Mouse (Mus musculus) forebrain, embryonic 16.5 days (tissue): ENCODE measurements around the gene Megf11. TPM values are rescaled to one million over a fixed set of nuclear protein-coding genes. Genes with fewer than 3 reads are reported as not detected.

Experiments used
- ATAC-seq: fragments of 200-750 bp; cut with Nextera tagmentation; 2 replicates; pipeline ENCODE4 v1.8.0; 2017; ENCODE audit warnings: mild to moderate bottlenecking, moderate library complexity
- H3K27ac ChIP-seq: fragments of 300-500 bp; sonication (generic); 2 replicates; pipeline ENCODE4 v1.5.1; 2014; ENCODE audit warnings: low read length, control low read depth
- H3K27me3 ChIP-seq: fragments of 300-500 bp; sonication (generic); replicated peaks from 2 replicates; pipeline ENCODE4 v1.6.1; 2014; ENCODE audit warnings: low read length; ENCODE audit not compliant: control insufficient read depth, insufficient read depth
- H3K36me3 ChIP-seq: fragments of 300-500 bp; sonication (generic); 2 replicates; pipeline ENCODE4 v1.6.1; 2014; ENCODE audit not compliant: control insufficient read depth, insufficient read depth
- H3K4me1 ChIP-seq: fragments of 300-500 bp; sonication (generic); replicated peaks from 2 replicates; pipeline ENCODE4 v1.6.1; 2014; ENCODE audit warnings: low read length; ENCODE audit not compliant: control insufficient read depth, insufficient read depth
- H3K4me2 ChIP-seq: fragments of 300-500 bp; sonication (generic); 2 replicates; pipeline ENCODE4 v1.6.1; 2014; ENCODE audit warnings: mild to moderate bottlenecking, low read length, control low read depth
- H3K4me3 ChIP-seq: fragments of 300-500 bp; sonication (generic); replicated peaks from 2 replicates; pipeline ENCODE4 v1.5.1; 2014; ENCODE audit warnings: mild to moderate bottlenecking, low read length, control low read depth
- H3K9ac ChIP-seq: fragments of 300-500 bp; sonication (generic); replicated peaks from 2 replicates; pipeline ENCODE4 v1.6.1; 2014; ENCODE audit warnings: low read depth, low read length, control low read depth
- H3K9me3 ChIP-seq: fragments of 300-500 bp; sonication (generic); 2 replicates; pipeline ENCODE4 v1.6.1; 2016; ENCODE audit warnings: low read length; ENCODE audit not compliant: control insufficient read depth
- WGBS: fragments of 180-500 bp; shearing (Covaris S2); extraction: QIAGEN DNeasy Blood & Tissue Kit; methylation state at CpG from one replicate; pipeline ENCODE4 v1.1.7; 2014; 5-methylcytosine and 5-hydroxymethylcytosine counted together
- polyA plus RNA-seq: library from polyadenylated mRNA; unstranded; fragments of >200 nt; fragmentation: Nextera tagmentation; extraction: Ambion mirVana; gene quantifications from 2 replicates; pipeline ENCODE4 v1.2.1, GENCODE M21; 2015

The Megf11 gene
- polyA plus RNA-seq, 1 experiment from 2014 or later: 10.1 TPM

- no peak for ATAC-seq
- WGBS: 89% methylated on average over 4 of the region's 4 CpGs
- Histone ChIP-seq H3K4me1 (no peaks in the 10 kb centered on the region), H3K9me3 (no peaks in the 10 kb centered on the region), H3K27me3 (no peaks in the 10 kb centered on the region), H3K4me3 (no peak overlapping the region), H3K9ac (no peak overlapping the region), H3K4me2 (no peak overlapping the region), H3K36me3 (peaks cover 5% of the 10 kb centered on the region; the same call in 1 of the 2 replicates), H3K27ac (no peak overlapping the region)
Observed at GRCm38 (mm10) chr9:64696404-64696803, 311.0 kb downstream of the Megf11 start.

GRCm38 (mm10) chr9:64697006-64697405 lies 311.6 kb downstream of the Megf11 start:
- Histone ChIP-seq H3K4me1 (no peaks in the 10 kb centered on the region), H3K9me3 (no peaks in the 10 kb centered on the region), H3K4me3 (no peak overlapping the region), H3K36me3 (peaks cover 5% of the 10 kb centered on the region; the same call in 1 of the 2 replicates), H3K9ac (no peak overlapping the region), H3K27me3 (no peaks in the 10 kb centered on the region), H3K4me2 (no peak overlapping the region), H3K27ac (no peak overlapping the region)
- ATAC-seq: no peak
- 76% methylated on average over 1 of the region's 1 CpGs for WGBS

- Histone ChIP-seq H3K4me1 (no peaks in the 10 kb centered on the region), H3K4me2 (no peak overlapping the region), H3K36me3 (peaks cover 5% of the 10 kb centered on the region; the same call in 1 of the 2 replicates), H3K4me3 (no peak overlapping the region), H3K27me3 (no peaks in the 10 kb centered on the region), H3K9ac (no peak overlapping the region), H3K9me3 (no peaks in the 10 kb centered on the region), H3K27ac (no peak overlapping the region)
- no peak for ATAC-seq
- 86% methylated on average over 5 of the region's 5 CpGs for WGBS
Observed at GRCm38 (mm10) chr9:64697677-64698076, 312.3 kb downstream of the Megf11 start.

- H3K4me2 ChIP-seq: no peak overlapping the region
- no peak overlapping the region for H3K9ac ChIP-seq
- 100% methylated on average over 1 of the region's 1 CpGs for WGBS
- H3K4me1 ChIP-seq: no peaks in the 10 kb centered on the region
- H3K4me3 ChIP-seq: no peak overlapping the region
- no peak for ATAC-seq
- H3K36me3 ChIP-seq: peaks cover 5% of the 10 kb centered on the region; the same call in 1 of the 2 replicates
- H3K27ac ChIP-seq: no peak overlapping the region
- H3K9me3 ChIP-seq: no peaks in the 10 kb centered on the region
- no peaks in the 10 kb centered on the region for H3K27me3 ChIP-seq
Observed at GRCm38 (mm10) chr9:64698586-64698985, 313.2 kb downstream of the Megf11 start.

GRCm38 (mm10) chr9:64700451-64701311 lies 315.3 kb downstream of the Megf11 start:
- H3K27ac ChIP-seq: no peak overlapping the region
- no peaks in the 10 kb centered on the region for H3K4me1 ChIP-seq
- ATAC-seq: no peak
- H3K4me2 ChIP-seq: no peak overlapping the region
- 0 out of 2 replicates have a peak, but pooled peaks cover 2% of the 10 kb centered on the region for H3K36me3 ChIP-seq
- no peaks in the 10 kb centered on the region for H3K9me3 ChIP-seq
- WGBS: 91% methylated on average over 4 of the region's 4 CpGs
- no peak overlapping the region for H3K9ac ChIP-seq
- no peak overlapping the region for H3K4me3 ChIP-seq
- no peaks in the 10 kb centered on the region for H3K27me3 ChIP-seq

GRCm38 (mm10) chr9:64701651-64702050 lies 316.2 kb downstream of the Megf11 start:
- Histone ChIP-seq H3K9ac (no peak overlapping the region), H3K36me3 (0 out of 2 replicates have a peak, but pooled peaks cover under 1% of the 10 kb centered on the region), H3K4me1 (no peaks in the 10 kb centered on the region)

GRCm38 (mm10) chr9:64702391-64702790 lies 317.0 kb downstream of the Megf11 start:
- no peaks in the 10 kb centered on the region for H3K9me3 ChIP-seq
- no peak for ATAC-seq
- H3K27ac ChIP-seq: no peak overlapping the region
- no peaks in the 10 kb centered on the region for H3K4me1 ChIP-seq
- H3K9ac ChIP-seq: no peak overlapping the region
- H3K4me3 ChIP-seq: no peak overlapping the region
- H3K36me3 ChIP-seq: peaks cover 2% of the 10 kb centered on the region; the same call in 1 of the 2 replicates
- no peaks in the 10 kb centered on the region for H3K27me3 ChIP-seq
- no peak overlapping the region for H3K4me2 ChIP-seq

More at GRCm38 (mm10) chr9:64701651-64702050, 316.2 kb downstream of the Megf11 start:
- ATAC-seq: no peak
- H3K9me3 ChIP-seq: no peaks in the 10 kb centered on the region
- no peak overlapping the region for H3K27ac ChIP-seq
- H3K27me3 ChIP-seq: no peaks in the 10 kb centered on the region
- no peak overlapping the region for H3K4me2 ChIP-seq
- 68% methylated on average over 1 of the region's 1 CpGs for WGBS
- no peak overlapping the region for H3K4me3 ChIP-seq

GRCm38 (mm10) chr9:64702937-64703336 lies 317.5 kb downstream of the Megf11 start:
- Histone ChIP-seq H3K4me3 (no peak overlapping the region), H3K27me3 (no peaks in the 10 kb centered on the region), H3K9me3 (no peaks in the 10 kb centered on the region), H3K4me1 (no peaks in the 10 kb centered on the region), H3K4me2 (no peak overlapping the region), H3K36me3 (peaks cover 5% of the 10 kb centered on the region; the same call in 1 of the 2 replicates), H3K27ac (no peak overlapping the region), H3K9ac (no peak overlapping the region)
- 76% methylated on average over 2 of the region's 2 CpGs for WGBS
- ATAC-seq: no peak

GRCm38 (mm10) chr9:64703420-64703965 lies 318.1 kb downstream of the Megf11 start:
- Histone ChIP-seq H3K27ac (no peak overlapping the region), H3K9ac (no peak overlapping the region), H3K9me3 (no peaks in the 10 kb centered on the region), H3K4me3 (no peak overlapping the region), H3K4me1 (no peaks in the 10 kb centered on the region), H3K27me3 (no peaks in the 10 kb centered on the region), H3K4me2 (no peak overlapping the region), H3K36me3 (peaks cover 7% of the 10 kb centered on the region)
- no peak for ATAC-seq
